Mouse (Mus musculus) forebrain, postnatal 0 days (tissue): ENCODE data around the gene Jmjd1c. TPM values are rescaled to one million over a fixed set of nuclear protein-coding genes. Genes with fewer than 3 reads are reported as not detected.

Experiments
- ATAC-seq: fragments of 200-750 bp; cut with Nextera tagmentation; 2 replicates; pipeline ENCODE4 v1.8.0; 2017; ENCODE audit warnings: mild to moderate bottlenecking, moderate library complexity
- DNase-seq: peaks from one replicate; pipeline ENCODE4 v3.0.0-alpha.2; 2015
- H3K27ac ChIP-seq: fragments of 300-500 bp; sonication (generic); 2 replicates; pipeline ENCODE4 v1.5.1; 2014; ENCODE audit warnings: low read depth, mild to moderate bottlenecking, antibody characterized with exemption, low read length, moderate library complexity, mixed read lengths
- H3K27me3 ChIP-seq: fragments of 300-500 bp; sonication (generic); 2 replicates; pipeline ENCODE4 v1.6.1; 2014; ENCODE audit warnings: mild to moderate bottlenecking, low read length, mixed read lengths; ENCODE audit not compliant: insufficient read depth
- H3K36me3 ChIP-seq: fragments of 300-500 bp; sonication (generic); 2 replicates; pipeline ENCODE4 v1.6.1; 2014; ENCODE audit warnings: mild to moderate bottlenecking, moderate library complexity; ENCODE audit not compliant: insufficient read depth
- H3K4me1 ChIP-seq: fragments of 300-500 bp; sonication (generic); 2 replicates; pipeline ENCODE4 v1.6.1; 2014; ENCODE audit warnings: antibody characterized with exemption; ENCODE audit not compliant: insufficient read depth
- H3K4me2 ChIP-seq: fragments of 300-500 bp; sonication (generic); 2 replicates; pipeline ENCODE4 v1.6.1; 2014; ENCODE audit warnings: low read depth, mild to moderate bottlenecking, moderate library complexity
- H3K4me3 ChIP-seq: fragments of 300-500 bp; sonication (generic); 2 replicates; pipeline ENCODE4 v1.5.1; 2014; ENCODE audit warnings: low read depth, low read length, mixed read lengths
- H3K9ac ChIP-seq: fragments of 300-500 bp; sonication (generic); 2 replicates; pipeline ENCODE4 v1.6.1; 2014; ENCODE audit warnings: mild to moderate bottlenecking
- H3K9me3 ChIP-seq: fragments of 300-500 bp; sonication (generic); 2 replicates; pipeline ENCODE4 v1.6.1; 2016; ENCODE audit warnings: low read length
- CTCF ChIP-seq: sonication (generic); IDR thresholded peaks from 2 replicates; pipeline ENCODE4 v1.5.1; 2016; ENCODE audit warnings: antibody characterized with exemption, control low read depth, low read depth
- WGBS: fragments of 180-500 bp; shearing (Covaris S2); extraction: QIAGEN DNeasy Blood & Tissue Kit; methylation state at CpG from one replicate; pipeline ENCODE4 v1.1.7; 2014; 5-methylcytosine and 5-hydroxymethylcytosine counted together
- polyA plus RNA-seq: library from polyadenylated mRNA; unstranded; fragments of >200 nt; fragmentation: Nextera tagmentation; extraction: Ambion mirVana; gene quantifications from 2 replicates; pipeline ENCODE4 v1.2.1, GENCODE M21; 2015
- total RNA-seq: library from RNA; depleted of rRNA; stranded (reverse); fragments of >200 nt; gene quantifications from 2 replicates; pipeline ENCODE4 v1.2.3, GENCODE M21; 2014

Gene Jmjd1c
- total and polyA plus RNA-seq, 2 experiments from 2014 or later: 44.4 to 76.8 TPM

DNA sequence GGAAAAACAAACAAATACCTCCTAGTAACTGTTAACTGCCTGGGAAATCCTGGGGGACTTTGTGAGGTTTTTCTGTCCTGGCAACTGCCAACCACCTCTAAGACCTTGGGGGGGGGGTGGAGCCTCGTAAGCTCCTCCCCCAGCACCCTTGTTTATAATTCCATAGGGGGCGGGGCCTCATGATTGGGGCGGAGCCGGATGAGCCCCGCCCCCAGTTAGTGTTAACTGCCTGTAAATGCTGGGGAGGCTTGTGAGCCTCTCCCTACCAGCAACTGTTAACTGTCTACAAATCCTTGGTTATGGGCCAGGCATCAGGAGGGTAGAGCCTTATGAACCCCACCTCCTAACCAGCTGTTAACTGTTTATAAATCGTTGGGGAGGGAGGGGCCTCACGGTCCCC, 23.4 kb downstream of the Jmjd1c start:
- no peak for ATAC-seq
- H3K27me3 ChIP-seq: no peaks in the 10 kb centered on the region
- TF ChIP-seq CTCF: no peak

GRCm38 (mm10) chr10:67120180-67120579, 24.3 kb downstream of the Jmjd1c start:
- no peaks in the 10 kb centered on the region for H3K27me3 ChIP-seq
- no peaks in the 10 kb centered on the region for H3K36me3 ChIP-seq
- H3K27ac ChIP-seq: no peak overlapping the region
- no peak overlapping the region for H3K4me2 ChIP-seq
- H3K9me3 ChIP-seq: no peaks in the 10 kb centered on the region
- 55% methylated on average over 4 of the region's 4 CpGs for WGBS
- no peaks in the 10 kb centered on the region; the same call in 1 of the 2 replicates for H3K4me1 ChIP-seq
- ATAC-seq (no peak), DNase-seq (no peak)
- no peak for TF ChIP-seq CTCF
- no peak overlapping the region for H3K9ac ChIP-seq
- no peak overlapping the region for H3K4me3 ChIP-seq

More for the DNA sequence above, 23.4 kb downstream of the Jmjd1c start:
- Histone ChIP-seq H3K9me3 (no peaks in the 10 kb centered on the region), H3K4me3 (no peak overlapping the region), H3K4me2 (no peak overlapping the region), H3K4me1 (no peaks in the 10 kb centered on the region; the same call in 1 of the 2 replicates), H3K36me3 (no peaks in the 10 kb centered on the region), H3K27ac (no peak overlapping the region), H3K9ac (no peak overlapping the region)
- DNase-seq: no peak
- WGBS: 81% methylated on average over 7 of the region's 7 CpGs

DNA sequence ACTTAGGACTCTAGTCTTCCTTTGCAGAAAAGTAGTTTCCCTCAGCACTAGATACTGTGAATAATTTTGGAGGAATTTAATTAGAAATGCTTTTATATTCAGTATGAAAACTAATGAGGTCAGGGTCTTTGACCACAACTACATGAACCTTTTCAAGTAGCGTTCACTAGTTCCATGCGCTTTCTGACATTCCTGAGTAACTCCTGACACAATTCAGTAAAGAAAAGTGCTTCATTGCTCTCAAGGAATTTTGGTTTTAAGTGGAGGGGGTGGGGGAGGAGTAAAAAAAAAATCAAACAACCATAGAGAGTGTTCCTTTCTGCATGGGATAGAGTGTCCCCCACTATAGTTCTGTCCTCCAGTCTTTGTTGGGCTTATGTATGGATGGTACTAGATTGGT, 24.7 kb downstream of the Jmjd1c start:
- no peak overlapping the region for H3K4me2 ChIP-seq
- no peak overlapping the region for H3K9ac ChIP-seq

DNA sequence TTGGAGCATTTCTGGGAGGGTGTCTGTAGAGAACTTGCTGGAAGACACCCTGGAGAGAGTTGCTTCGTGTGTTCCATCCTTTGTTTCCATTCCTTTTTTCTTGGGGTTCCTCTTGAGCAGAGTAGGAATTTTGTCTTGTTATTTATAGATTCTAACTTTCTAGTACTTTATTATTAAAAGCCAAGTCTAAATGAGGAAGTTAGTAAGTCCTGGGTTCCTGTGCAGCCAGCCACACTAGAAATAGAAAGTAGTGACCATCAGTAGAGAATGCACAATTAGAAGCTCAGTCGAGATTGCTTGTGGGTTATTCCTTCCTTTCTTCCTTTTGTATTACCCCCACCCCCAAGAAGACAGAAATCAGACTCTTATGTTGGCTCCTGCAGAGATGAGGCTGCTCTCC, 27.8 kb downstream of the Jmjd1c start:
- WGBS: 43% methylated on average over 2 of the region's 2 CpGs
- no peak for DNase-seq
- H3K36me3 ChIP-seq: no peaks in the 10 kb centered on the region

More for the DNA sequence above, 24.7 kb downstream of the Jmjd1c start:
- Histone ChIP-seq H3K36me3 (no peaks in the 10 kb centered on the region), H3K4me1 (no peaks in the 10 kb centered on the region; the same call in 1 of the 2 replicates), H3K27me3 (no peaks in the 10 kb centered on the region), H3K27ac (no peak overlapping the region), H3K9me3 (no peaks in the 10 kb centered on the region), H3K4me3 (no peak overlapping the region)
- WGBS: 51% methylated on average over 2 of the region's 2 CpGs
- no peak for ATAC-seq
- no peak for DNase-seq
- no peak for TF ChIP-seq CTCF

GRCm38 (mm10) chr10:67124156-67124555, 28.2 kb downstream of the Jmjd1c start:
- ATAC-seq (no peak), DNase-seq (no peak)
- no peak overlapping the region for H3K9ac ChIP-seq
- no peaks in the 10 kb centered on the region for H3K27me3 ChIP-seq
- WGBS: 68% methylated on average over 4 of the region's 4 CpGs
- peaks cover 10% of the 10 kb centered on the region for H3K4me1 ChIP-seq
- no peaks in the 10 kb centered on the region for H3K36me3 ChIP-seq
- no peak overlapping the region for H3K4me2 ChIP-seq
- H3K27ac ChIP-seq: no peak overlapping the region
- H3K9me3 ChIP-seq: no peaks in the 10 kb centered on the region
- no peak for TF ChIP-seq CTCF
- H3K4me3 ChIP-seq: no peak overlapping the region

More for the DNA sequence above, 27.8 kb downstream of the Jmjd1c start:
- H3K9me3 ChIP-seq: no peaks in the 10 kb centered on the region
- H3K4me3 ChIP-seq: no peak overlapping the region
- H3K9ac ChIP-seq: no peak overlapping the region
- no peak for TF ChIP-seq CTCF
- H3K27ac ChIP-seq: no peak overlapping the region
- H3K4me1 ChIP-seq: peaks cover 10% of the 10 kb centered on the region
- no peaks in the 10 kb centered on the region for H3K27me3 ChIP-seq
- no peak for ATAC-seq
- H3K4me2 ChIP-seq: no peak overlapping the region

DNA sequence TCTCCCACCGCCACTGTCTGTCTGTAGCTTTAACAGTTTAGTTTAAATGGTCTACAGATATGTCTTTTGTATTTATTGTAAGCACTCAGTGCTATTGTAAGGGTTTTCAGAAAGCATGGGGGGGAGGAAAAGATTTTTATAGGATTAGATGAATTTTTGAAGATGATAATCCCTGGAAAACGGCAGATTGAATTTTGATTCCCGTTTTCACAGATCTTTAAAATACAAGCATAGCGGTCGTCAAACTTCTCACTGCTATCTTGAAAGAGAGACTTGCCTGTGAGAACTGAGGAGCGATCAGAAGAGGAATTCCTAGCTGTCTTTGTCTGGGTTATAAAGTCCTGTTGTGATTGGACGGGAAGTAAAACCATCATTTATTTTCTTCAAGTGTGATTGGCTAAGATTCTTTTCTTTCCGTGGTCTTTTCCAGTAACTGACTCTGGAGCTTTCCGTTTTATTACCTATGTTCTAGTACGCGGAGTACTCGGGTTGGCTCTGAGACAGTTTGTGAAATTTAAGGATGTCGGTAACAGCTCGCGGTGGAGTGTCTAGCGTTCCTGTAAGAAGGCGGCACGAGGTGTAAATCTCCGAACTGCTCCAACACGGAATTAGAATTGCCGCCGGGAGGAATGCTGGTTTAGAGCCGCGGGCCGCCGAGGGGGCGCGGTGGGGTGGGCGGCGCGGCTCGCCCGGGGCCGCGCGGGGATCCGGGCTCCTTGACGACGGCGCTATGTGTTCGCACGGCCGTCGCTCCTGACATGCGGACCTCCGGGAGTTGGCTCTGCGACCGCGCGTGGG, 30.3 kb downstream of the Jmjd1c start:
- peak; percentile 81 for ATAC-seq
- WGBS: 1% methylated on average over 49 of the region's 50 CpGs
- H3K4me2 ChIP-seq: peak overlapping the region; percentile 81

More for the DNA sequence above, 30.3 kb downstream of the Jmjd1c start:
- peak; percentile 80 for DNase-seq
- peaks cover 10% of the 10 kb centered on the region for H3K4me1 ChIP-seq
- no peak for TF ChIP-seq CTCF
- H3K9me3 ChIP-seq: no peaks in the 10 kb centered on the region
- H3K27ac ChIP-seq: peak overlapping the region; percentile 91
- peak overlapping the region; percentile 71 for H3K4me3 ChIP-seq
- H3K36me3 ChIP-seq: no peaks in the 10 kb centered on the region
- peak overlapping the region; percentile 87 for H3K9ac ChIP-seq
- no peaks in the 10 kb centered on the region for H3K27me3 ChIP-seq
